Mouse (Mus musculus): Measurements from ENCODE around the gene 4430402I18Rik. TPM values are rescaled to one million over a fixed set of nuclear protein-coding genes. Genes with fewer than 3 reads are reported as not detected.
A peak's percentile ranks its signal among the peaks of the same experiment; 100 is the strongest.
"Not testable (repeated sequence)": the region's sequence is repeated elsewhere in the genome, so short reads cannot be mapped to it uniquely, and the experiment has no call there.

Gene 4430402I18Rik
- polyA plus RNA-seq, 1 experiment = 8.1 TPM

DNA sequence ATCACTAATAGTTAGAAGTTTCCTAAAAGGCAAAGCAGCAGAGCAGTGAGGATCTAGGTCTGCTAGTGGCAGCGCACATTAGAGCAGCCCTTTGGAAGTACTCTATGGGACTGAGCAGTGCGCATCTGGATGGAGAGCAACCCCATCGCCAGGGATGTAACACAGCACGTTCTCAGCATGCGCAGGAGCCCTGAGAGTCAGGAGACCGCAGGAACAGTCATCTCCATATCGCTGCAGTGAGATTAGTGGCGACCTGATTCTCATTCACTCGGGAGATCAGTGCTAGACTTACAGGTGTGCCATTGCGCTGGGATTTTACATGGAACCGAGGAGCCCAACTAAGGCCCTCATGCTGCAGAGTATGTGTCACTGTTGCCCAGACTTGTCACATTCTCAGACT, 41.4 kb upstream of the 4430402I18Rik start:
- no peak for TF ChIP-seq CTCF (conservative IDR thresholded peaks at IDR 0.05; ENCODE audit: insufficient read depth, insufficient read length, low read depth, low read length)
- no peak for TF ChIP-seq POLR2A (IDR thresholded peaks at IDR 0.05; ENCODE audit: low read depth, low read length)
- H3K4me1 ChIP-seq (ENCODE audit: control insufficient read depth, insufficient read depth, low read length) = 0 out of 2 replicates have a peak, but pooled peaks cover 3% of the 10 kb centered on the region
- H3K4me3 ChIP-seq (ENCODE audit: insufficient read depth, low read depth, low read length) = no peak overlapping the region
- no peak for DNase-seq
- WGBS = 97% methylated on average over 11 of the region's 11 CpGs
- H3K27me3 ChIP-seq (replicated peaks; ENCODE audit: control insufficient read depth, insufficient read depth, low read length) = no peaks in the 10 kb centered on the region
- H3K27ac ChIP-seq (ENCODE audit: insufficient read depth, low read depth, low read length) = no peak overlapping the region
- H3K36me3 ChIP-seq (ENCODE audit: control insufficient read depth, insufficient read depth, low read length) = peaks cover 3% of the 10 kb centered on the region; the same call in 1 of the 2 replicates

DNA sequence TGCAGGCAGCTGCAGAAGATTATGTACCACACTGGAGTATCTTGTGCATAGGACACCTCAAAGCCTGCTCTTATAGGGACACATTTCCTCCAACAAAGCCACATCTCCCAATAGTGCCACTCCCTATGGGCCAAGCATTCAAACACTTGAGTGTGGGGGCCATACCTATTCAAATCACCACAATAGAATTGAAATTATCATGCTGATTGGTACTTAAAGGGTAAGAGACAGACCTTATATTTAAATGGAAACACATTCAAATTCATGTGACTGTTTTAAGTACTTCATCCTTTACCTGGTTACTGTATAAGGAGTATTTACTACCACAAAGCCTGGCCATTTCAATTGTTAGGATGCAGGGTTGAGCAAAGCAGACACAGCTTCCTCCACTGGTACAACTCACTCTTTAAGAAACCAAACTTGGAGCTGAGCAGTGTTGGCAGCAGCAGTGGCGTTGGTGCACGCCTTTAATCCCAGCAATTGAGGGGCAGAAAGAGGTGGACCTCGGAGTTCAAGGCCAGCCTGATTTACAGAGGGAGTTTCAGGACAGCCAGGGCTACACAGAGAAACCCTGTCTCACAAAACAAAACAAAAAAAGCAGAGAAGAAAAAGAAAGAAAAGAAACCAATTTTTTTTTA, 40.6 kb upstream of the 4430402I18Rik start:
- Histone ChIP-seq H3K27ac (ENCODE audit: insufficient read depth, low read depth, low read length) (no peak overlapping the region), H3K4me1 (ENCODE audit: control insufficient read depth, insufficient read depth, low read length) (0 out of 2 replicates have a peak, but pooled peaks cover 3% of the 10 kb centered on the region), H3K36me3 (ENCODE audit: control insufficient read depth, insufficient read depth, low read length) (0 out of 2 replicates have a peak, but pooled peaks cover 3% of the 10 kb centered on the region), H3K27me3 (replicated peaks; ENCODE audit: control insufficient read depth, insufficient read depth, low read length) (no peaks in the 10 kb centered on the region), H3K4me3 (ENCODE audit: insufficient read depth, low read depth, low read length) (no peak overlapping the region)
- WGBS = 84% methylated on average over 3 of the region's 3 CpGs
- TF ChIP-seq CTCF (conservative IDR thresholded peaks at IDR 0.05; ENCODE audit: insufficient read depth, insufficient read length, low read depth, low read length) (no peak), POLR2A (IDR thresholded peaks at IDR 0.05; ENCODE audit: low read depth, low read length) (no peak)
- DNase-seq = no peak

GRCm38 (mm10) chr19:29000321-29000720, 32.7 kb upstream of the 4430402I18Rik start:
- not testable (repeated sequence) for H3K36me3 ChIP-seq (ENCODE audit: control insufficient read depth, insufficient read depth, low read length); H3K4me1 ChIP-seq (ENCODE audit: control insufficient read depth, insufficient read depth, low read length); DNase-seq; H3K4me3 ChIP-seq (ENCODE audit: insufficient read depth, low read depth, low read length); H3K27ac ChIP-seq (ENCODE audit: insufficient read depth, low read depth, low read length); H3K27me3 ChIP-seq (replicated peaks; ENCODE audit: control insufficient read depth, insufficient read depth, low read length)
- WGBS = 98% methylated on average over 16 of the region's 16 CpGs

DNA sequence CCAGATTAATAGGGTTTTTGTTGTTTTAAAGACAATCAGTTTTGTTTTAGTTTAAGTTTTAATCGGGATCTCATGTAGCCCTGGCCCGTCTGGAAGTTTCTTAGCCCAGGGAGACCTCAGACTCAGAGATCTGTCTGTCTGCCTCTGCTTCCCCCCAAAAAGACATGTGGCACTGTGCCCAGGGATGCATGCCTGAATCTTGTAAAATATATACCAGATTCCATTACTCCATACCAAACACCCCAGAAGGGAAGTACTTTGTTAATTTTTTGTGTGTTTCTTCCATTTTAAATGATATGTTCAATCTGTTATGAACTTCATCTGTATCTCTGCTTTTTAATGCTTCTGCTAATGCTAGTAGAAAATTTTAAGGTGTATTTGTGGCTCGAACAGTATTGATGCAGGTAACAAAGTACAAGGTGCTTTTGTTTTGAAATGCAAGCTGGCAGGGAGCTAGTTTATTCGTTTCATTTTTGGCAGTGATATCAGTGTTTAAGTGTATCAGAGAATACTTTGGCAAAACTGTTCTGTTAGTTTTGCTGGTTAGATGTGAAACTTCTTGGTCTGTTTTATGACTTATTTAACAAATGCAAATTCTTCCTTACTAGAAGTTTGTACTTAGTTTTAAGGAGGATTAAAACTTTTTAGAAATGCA, 30.5 kb upstream of the 4430402I18Rik start:
- Histone ChIP-seq H3K36me3 (ENCODE audit: control insufficient read depth, insufficient read depth, low read length) (peaks cover 8% of the 10 kb centered on the region; the same call in 1 of the 2 replicates), H3K4me1 (ENCODE audit: control insufficient read depth, insufficient read depth, low read length) (no peaks in the 10 kb centered on the region), H3K4me3 (ENCODE audit: insufficient read depth, low read depth, low read length) (no peak overlapping the region), H3K27ac (ENCODE audit: insufficient read depth, low read depth, low read length) (no peak overlapping the region), H3K27me3 (replicated peaks; ENCODE audit: control insufficient read depth, insufficient read depth, low read length) (no peaks in the 10 kb centered on the region)
- 60% methylated on average over 4 of the region's 4 CpGs for WGBS
- no peak for DNase-seq
- TF ChIP-seq CTCF (conservative IDR thresholded peaks at IDR 0.05; ENCODE audit: insufficient read depth, insufficient read length, low read depth, low read length) (no peak), POLR2A (IDR thresholded peaks at IDR 0.05; ENCODE audit: low read depth, low read length) (no peak)

DNA sequence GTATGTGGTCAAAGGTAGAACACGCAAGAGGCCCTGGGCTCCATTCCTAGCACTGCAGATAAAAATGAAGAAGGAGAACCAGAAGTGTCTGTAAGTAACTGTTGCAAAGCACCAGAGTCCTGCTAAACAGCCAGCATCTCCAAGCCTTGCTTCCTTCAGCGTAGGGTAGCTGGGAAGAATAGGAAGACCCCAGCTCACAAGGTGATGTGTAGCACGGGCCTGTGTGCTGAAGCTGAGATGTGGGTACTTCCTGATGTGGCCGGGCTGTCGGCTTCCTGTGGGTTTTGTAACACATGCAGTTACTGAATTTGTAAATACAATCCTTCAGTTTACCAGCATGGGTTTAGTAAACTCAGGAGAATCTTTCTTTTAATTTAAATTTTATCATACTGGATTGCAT, 27.8 kb upstream of the 4430402I18Rik start:
- no peak for TF ChIP-seq CTCF (conservative IDR thresholded peaks at IDR 0.05; ENCODE audit: insufficient read depth, insufficient read length, low read depth, low read length)
- no peak for TF ChIP-seq POLR2A (IDR thresholded peaks at IDR 0.05; ENCODE audit: low read depth, low read length)
- Histone ChIP-seq H3K4me3 (ENCODE audit: insufficient read depth, low read depth, low read length) (no peak overlapping the region), H3K27ac (ENCODE audit: insufficient read depth, low read depth, low read length) (no peak overlapping the region), H3K4me1 (ENCODE audit: control insufficient read depth, insufficient read depth, low read length) (peaks cover 3% of the 10 kb centered on the region; the same call in 1 of the 2 replicates), H3K36me3 (ENCODE audit: control insufficient read depth, insufficient read depth, low read length) (peaks cover 7% of the 10 kb centered on the region; the same call in 1 of the 2 replicates), H3K27me3 (replicated peaks; ENCODE audit: control insufficient read depth, insufficient read depth, low read length) (no peaks in the 10 kb centered on the region)
- WGBS = 79% methylated on average over 5 of the region's 5 CpGs
- no peak for DNase-seq

DNA sequence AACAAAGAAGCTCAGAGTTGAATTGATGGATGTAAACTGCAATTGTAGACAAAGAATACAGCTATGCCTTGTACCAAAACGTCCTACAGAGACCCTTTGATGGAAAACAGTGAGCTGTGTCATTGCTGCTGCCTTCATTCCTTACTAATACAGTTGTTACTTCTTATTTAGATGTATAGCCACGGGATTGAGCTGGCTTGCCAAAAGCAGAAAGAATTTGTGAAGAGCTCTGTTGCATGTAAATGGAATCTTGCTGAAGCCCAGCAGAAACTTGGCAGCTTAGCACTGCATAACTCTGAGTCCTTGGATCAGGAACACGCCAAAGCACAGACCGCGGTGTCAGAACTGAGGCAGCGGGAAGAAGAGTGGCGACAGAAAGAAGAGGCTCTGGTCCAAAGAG, 27.3 kb upstream of the 4430402I18Rik start:
- Histone ChIP-seq H3K27ac (ENCODE audit: insufficient read depth, low read depth, low read length) (no peak overlapping the region), H3K4me1 (ENCODE audit: control insufficient read depth, insufficient read depth, low read length) (peaks cover 3% of the 10 kb centered on the region; the same call in 1 of the 2 replicates), H3K36me3 (ENCODE audit: control insufficient read depth, insufficient read depth, low read length) (peaks cover 6% of the 10 kb centered on the region; the same call in 1 of the 2 replicates), H3K4me3 (ENCODE audit: insufficient read depth, low read depth, low read length) (no peak overlapping the region), H3K27me3 (replicated peaks; ENCODE audit: control insufficient read depth, insufficient read depth, low read length) (no peaks in the 10 kb centered on the region)
- WGBS = 69% methylated on average over 7 of the region's 7 CpGs
- peak; percentile 14 for DNase-seq
- TF ChIP-seq POLR2A (IDR thresholded peaks at IDR 0.05; ENCODE audit: low read depth, low read length) = no peak
- no peak for TF ChIP-seq CTCF (conservative IDR thresholded peaks at IDR 0.05; ENCODE audit: insufficient read depth, insufficient read length, low read depth, low read length)

DNA sequence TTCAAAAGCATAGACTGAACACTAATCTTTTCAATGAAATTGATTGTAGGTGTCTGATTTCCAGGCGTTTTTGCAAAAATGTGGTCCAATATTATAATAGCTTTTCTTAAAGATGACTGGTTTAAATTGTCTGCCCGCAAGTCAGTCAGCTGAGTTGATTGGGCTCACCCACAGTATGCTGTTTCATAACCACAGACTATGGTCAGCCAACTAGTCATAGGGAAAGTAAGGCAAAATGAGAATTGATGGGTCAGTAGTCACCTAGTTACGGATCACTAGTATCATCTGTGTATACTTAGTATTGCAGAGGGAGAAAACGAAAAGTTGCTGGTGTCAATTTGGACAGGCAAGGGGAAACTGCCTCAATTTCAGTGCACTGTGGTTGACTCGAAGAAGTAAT, 23.8 kb upstream of the 4430402I18Rik start:
- peak overlapping the region; percentile 76; the same call in 1 of the 2 replicates for H3K27ac ChIP-seq (ENCODE audit: insufficient read depth, low read depth, low read length)
- DNase-seq = peak; percentile 36
- H3K36me3 ChIP-seq (ENCODE audit: control insufficient read depth, insufficient read depth, low read length) = 0 out of 2 replicates have a peak, but pooled peaks cover 5% of the 10 kb centered on the region
- TF ChIP-seq POLR2A (IDR thresholded peaks at IDR 0.05; ENCODE audit: low read depth, low read length) = no peak
- no peak for TF ChIP-seq CTCF (conservative IDR thresholded peaks at IDR 0.05; ENCODE audit: insufficient read depth, insufficient read length, low read depth, low read length)
- H3K4me3 ChIP-seq (ENCODE audit: insufficient read depth, low read depth, low read length) = peak overlapping the region; percentile 68
- peaks cover 3% of the 10 kb centered on the region; the same call in 1 of the 2 replicates for H3K4me1 ChIP-seq (ENCODE audit: control insufficient read depth, insufficient read depth, low read length)
- no peaks in the 10 kb centered on the region for H3K27me3 ChIP-seq (replicated peaks; ENCODE audit: control insufficient read depth, insufficient read depth, low read length)
- WGBS = 46% methylated on average over 5 of the region's 5 CpGs
